Mouse (Mus musculus) bone marrow, adult 2 months (tissue): ENCODE measurements around the gene Lrrc26.

Source experiments
- CTCF ChIP-seq: fragments of 200-500 bp; IDR thresholded peaks from 2 replicates; pipeline ENCODE4 v1.5.1; 2011; ENCODE audit warnings: low read length, control low read depth; ENCODE audit not compliant: control insufficient read depth, insufficient read depth
- POLR2A ChIP-seq: fragments of 200-500 bp; IDR thresholded peaks from 2 replicates; pipeline ENCODE4 v1.6.1; 2011; ENCODE audit warnings: low read depth, mild to moderate bottlenecking, control low read depth, low read length, borderline replicate concordance; ENCODE audit not compliant: control insufficient read depth

- TF ChIP-seq CTCF = no peak
- no peak for TF ChIP-seq POLR2A
Measured at GRCm38 (mm10) chr2:25261870-25262269, 27.8 kb upstream of the Lrrc26 start.
